ENCODE assay signal across 8 mouse cellular contexts in the genomic region with DNA sequence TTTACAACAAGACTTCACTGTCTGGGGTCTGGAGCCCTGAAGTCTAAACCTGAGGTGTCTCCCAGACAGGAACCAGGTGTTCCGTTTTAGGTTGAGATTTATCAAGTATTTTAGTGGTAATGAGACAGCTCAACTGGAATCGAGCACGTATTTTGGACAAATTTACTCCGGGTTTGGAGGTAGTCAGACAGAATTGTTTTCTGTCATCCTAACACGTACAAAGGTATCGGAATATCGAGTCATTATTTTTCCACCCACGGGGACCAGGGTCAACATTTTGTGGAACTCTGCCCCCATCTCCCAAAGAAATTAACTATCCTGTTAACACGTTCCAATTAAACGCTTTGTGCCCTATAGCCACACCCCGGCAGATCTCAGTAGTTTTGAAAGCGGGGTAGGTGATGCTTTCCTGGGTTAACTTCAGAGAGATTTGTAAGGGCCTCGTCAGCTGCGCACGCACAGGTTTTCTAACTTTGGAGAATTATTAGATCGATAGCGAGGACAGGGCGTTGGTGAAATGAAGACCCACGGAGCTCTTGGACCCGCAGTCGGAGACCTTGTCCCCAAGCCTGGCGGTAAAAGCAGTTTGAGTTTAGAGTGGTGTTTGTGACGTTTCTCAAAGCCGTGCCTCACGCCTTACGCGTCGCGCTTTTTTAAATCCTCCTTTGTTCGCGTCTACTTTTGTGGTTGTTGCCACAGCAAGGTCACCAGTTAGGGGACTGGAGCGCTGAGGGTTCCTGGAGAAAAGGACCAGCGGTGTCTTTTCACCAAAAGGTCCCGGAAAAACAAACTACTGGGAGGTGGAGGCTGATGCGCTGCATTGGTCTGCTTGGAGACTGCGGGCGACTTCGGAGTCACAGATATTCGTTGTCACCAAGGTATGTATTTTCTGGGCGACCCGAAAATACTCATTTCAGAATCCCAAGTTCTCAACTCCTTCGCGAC. TPM values are rescaled to one million over a fixed set of nuclear protein-coding genes. Genes with fewer than 3 reads are reported as not detected.
A peak's percentile ranks its signal among the peaks of the same experiment; 100 is the strongest.
DNase-seq lines count a peak whose midpoint lies in the region; ATAC-seq lines count a peak whose summit lies in the region.

No protein-coding gene starts in this region.

- peaks cover 38% of the 10 kb centered on the region for H3K27me3 ChIP-seq in lung, embryonic 15.5 days
- H3K27me3 ChIP-seq in embryonic facial prominence, embryonic 12.5 days, result peaks cover 41% of the 10 kb centered on the region
- peaks cover 13% of the 10 kb centered on the region; the same call in 1 of the 2 replicates for H3K27me3 ChIP-seq in intestine, embryonic 16.5 days (replicated peaks; ENCODE audit: control insufficient read depth, insufficient read depth, low read length)
- peaks cover 30% of the 10 kb centered on the region for H3K27me3 ChIP-seq in neural tube, embryonic 14.5 days (ENCODE audit: control insufficient read depth, insufficient read depth, low read length)

- H3K36me3 ChIP-seq in lung, embryonic 15.5 days, result no peaks in the 10 kb centered on the region
- H3K36me3 ChIP-seq in embryonic facial prominence, embryonic 12.5 days, result no peaks in the 10 kb centered on the region
- H3K36me3 ChIP-seq in intestine, embryonic 16.5 days (ENCODE audit: control insufficient read depth, insufficient read depth, low read length), result no peaks in the 10 kb centered on the region
- H3K36me3 ChIP-seq in neural tube, embryonic 14.5 days (ENCODE audit: control insufficient read depth, insufficient read depth, low read length), result no peaks in the 10 kb centered on the region

- 0 out of 2 replicates have a peak overlapping the region, but pooled peaks have one; percentile 19 for H3K9ac ChIP-seq in lung, embryonic 15.5 days
- peak overlapping the region; percentile 44; the same call in 1 of the 2 replicates for H3K9ac ChIP-seq in embryonic facial prominence, embryonic 12.5 days
- H3K9ac ChIP-seq in intestine, embryonic 16.5 days (ENCODE audit: low read depth, low read length), result peak overlapping the region; percentile 31; the same call in 1 of the 2 replicates
- H3K9ac ChIP-seq in neural tube, embryonic 14.5 days (replicated peaks; ENCODE audit: low read depth, low read length), result 0 out of 2 replicates have a peak overlapping the region, but pooled peaks have one; percentile 11

- peak overlapping the region; percentile 77 for H3K4me2 ChIP-seq in lung, embryonic 15.5 days
- peak overlapping the region; percentile 69 for H3K4me2 ChIP-seq in embryonic facial prominence, embryonic 12.5 days (replicated peaks)
- H3K4me2 ChIP-seq in intestine, embryonic 16.5 days (ENCODE audit: low read depth, low read length), result peak overlapping the region; percentile 84
- H3K4me2 ChIP-seq in neural tube, embryonic 14.5 days (ENCODE audit: low read depth, low read length), result peak overlapping the region; percentile 81

- peak overlapping the region; percentile 45 for H3K4me3 ChIP-seq in lung, embryonic 15.5 days
- H3K4me3 ChIP-seq in embryonic facial prominence, embryonic 12.5 days, result peak overlapping the region; percentile 44
- peak overlapping the region; percentile 53 for H3K4me3 ChIP-seq in intestine, embryonic 16.5 days (ENCODE audit: low read length)
- peak overlapping the region; percentile 37 for H3K4me3 ChIP-seq in neural tube, embryonic 14.5 days (ENCODE audit: low read depth, low read length)

- WGBS in lung, embryonic 15.5 days, result 2% methylated on average over 43 of the region's 43 CpGs
- 3% methylated on average over 43 of the region's 43 CpGs for WGBS in embryonic facial prominence, embryonic 12.5 days
- WGBS in intestine, embryonic 16.5 days, result 3% methylated on average over 43 of the region's 43 CpGs
- 4% methylated on average over 43 of the region's 43 CpGs for WGBS in neural tube, embryonic 14.5 days

- H3K9me3 ChIP-seq in lung, embryonic 15.5 days, result no peaks in the 10 kb centered on the region
- no peaks in the 10 kb centered on the region for H3K9me3 ChIP-seq in embryonic facial prominence, embryonic 12.5 days
- no peaks in the 10 kb centered on the region for H3K9me3 ChIP-seq in intestine, embryonic 16.5 days (ENCODE audit: control insufficient read depth, low read length)
- no peaks in the 10 kb centered on the region for H3K9me3 ChIP-seq in neural tube, embryonic 14.5 days (ENCODE audit: control insufficient read depth, low read length)

- peaks cover 12% of the 10 kb centered on the region; the same call in 1 of the 2 replicates for H3K4me1 ChIP-seq in lung, embryonic 15.5 days
- no peaks in the 10 kb centered on the region for H3K4me1 ChIP-seq in embryonic facial prominence, embryonic 12.5 days
- H3K4me1 ChIP-seq in intestine, embryonic 16.5 days (ENCODE audit: control insufficient read depth, insufficient read depth, low read length), result 0 out of 2 replicates have a peak, but pooled peaks cover 5% of the 10 kb centered on the region
- 0 out of 2 replicates have a peak, but pooled peaks cover 6% of the 10 kb centered on the region for H3K4me1 ChIP-seq in neural tube, embryonic 14.5 days (ENCODE audit: control insufficient read depth, insufficient read depth, low read length)

- DNase-seq in lung, postnatal 14 days, result no peak
- no peak for DNase-seq in left cerebral cortex, adult 8-10 months (ENCODE audit: low spot score in 2 of 2)
- no peak for DNase-seq in cerebellum, adult 18-20 months
- no peak for DNase-seq in testis, postnatal 14 days (ENCODE audit: low spot score)

- no peak for ATAC-seq in lung, embryonic 15.5 days (ENCODE audit: borderline replicate concordance, extremely low read depth, low FRiP score, low TSS enrichment)
- ATAC-seq in embryonic facial prominence, embryonic 12.5 days (ENCODE audit: insufficient number of reproducible peaks, insufficient read depth, low FRiP score, low TSS enrichment), result no peak
- ATAC-seq in intestine, embryonic 16.5 days, result no peak
- ATAC-seq in neural tube, embryonic 14.5 days (ENCODE audit: low read depth), result no peak

- no peak overlapping the region for H3K27ac ChIP-seq in lung, embryonic 15.5 days
- no peak overlapping the region for H3K27ac ChIP-seq in embryonic facial prominence, embryonic 12.5 days
- H3K27ac ChIP-seq in intestine, embryonic 16.5 days (ENCODE audit: low read length), result no peak overlapping the region
- H3K27ac ChIP-seq in neural tube, embryonic 14.5 days (ENCODE audit: low read depth, low read length), result no peak overlapping the region

RNA-seq across cellular contexts. Expression of gene Zfp322a, which starts 26.6 kb away (rescaled TPM):
- 51.9 and 53.3 TPM in 2 replicates for polyA plus RNA-seq in lung, embryonic 15.5 days (2015; fragmentation: Nextera tagmentation; extraction: Ambion mirVana)
- 65.4 and 67.5 TPM in 2 replicates for polyA plus RNA-seq in embryonic facial prominence, embryonic 12.5 days (2016; fragmentation: Nextera tagmentation; extraction: Ambion mirVana)
- polyA plus RNA-seq in intestine, embryonic 16.5 days (2015; fragmentation: Nextera tagmentation; extraction: Ambion mirVana), result 30.1 and 31.7 TPM in 2 replicates
- polyA plus RNA-seq in neural tube, embryonic 14.5 days (2014; fragmentation: Nextera tagmentation; extraction: Ambion mirVana), result 51.9 and 59.8 TPM in 2 replicates
- total RNA-seq in left cerebral cortex, adult 8-10 months (2022), result 10 to 100 TPM; 24.9 to 29.0 (median 26.7) TPM

RNA-seq across cellular contexts. Expression of gene Abt1, which starts 28.1 kb away (rescaled TPM):
- polyA plus RNA-seq in lung, embryonic 15.5 days (2015; fragmentation: Nextera tagmentation; extraction: Ambion mirVana), result 13.6 and 14.2 TPM in 2 replicates
- polyA plus RNA-seq in embryonic facial prominence, embryonic 12.5 days (2016; fragmentation: Nextera tagmentation; extraction: Ambion mirVana), result 12.9 and 13.9 TPM in 2 replicates
- 10.2 and 11.2 TPM in 2 replicates for polyA plus RNA-seq in intestine, embryonic 16.5 days (2015; fragmentation: Nextera tagmentation; extraction: Ambion mirVana)
- 8.8 and 9.5 TPM in 2 replicates for polyA plus RNA-seq in neural tube, embryonic 14.5 days (2014; fragmentation: Nextera tagmentation; extraction: Ambion mirVana)
- 1 to 10 TPM; 8.1 to 9.3 (median 8.6) TPM for total RNA-seq in left cerebral cortex, adult 8-10 months (2022)
